Mouse (Mus musculus): ENCODE data around the gene Aimp2.

Gene Aimp2

GRCm38 (mm10) chr5:143902111-143902510 lies 7.5 kb downstream of the Aimp2 start:
- no peak for DNase-seq (ENCODE audit: low spot score)

- DNase-seq (ENCODE audit: low spot score) = no peak
Observed at GRCm38 (mm10) chr5:143897635-143898330, 11.9 kb downstream of the Aimp2 start, which contains the start of gene Ankrd61. TSS of gene Ankrd61 (minus strand) at chr5:143897685.

GRCm38 (mm10) chr5:143893396-143893795 lies 16.3 kb downstream of the Aimp2 start:
- DNase-seq (ENCODE audit: low spot score) = no peak

GRCm38 (mm10) chr5:143892255-143892886 lies 17.3 kb downstream of the Aimp2 start:
- no peak for DNase-seq (ENCODE audit: low spot score)

GRCm38 (mm10) chr5:143890741-143891140 lies 18.9 kb downstream of the Aimp2 start:
- DNase-seq (ENCODE audit: low spot score) = no peak

- DNase-seq (ENCODE audit: low spot score) = no peak
Observed at GRCm38 (mm10) chr5:143885274-143885673, 24.4 kb downstream of the Aimp2 start.

- DNase-seq (ENCODE audit: low spot score) = no peak
Observed at GRCm38 (mm10) chr5:143874571-143874970, 35.1 kb downstream of the Aimp2 start.

- no peak for DNase-seq (ENCODE audit: low spot score)
Observed at GRCm38 (mm10) chr5:143871547-143872169, 38.0 kb downstream of the Aimp2 start.

All from lung, postnatal 25 days (tissue).